Mouse (Mus musculus) liver, embryonic 14.5 days (tissue): ENCODE data around the gene Rd3l. TPM values are rescaled to one million over a fixed set of nuclear protein-coding genes. Genes with fewer than 3 reads are reported as not detected.
"Not testable (repeated sequence)": the region's sequence is repeated elsewhere in the genome, so short reads cannot be mapped to it uniquely, and the experiment has no call there.

Experiments
- ATAC-seq: fragments of 200-750 bp; cut with Nextera tagmentation; 2 replicates; pipeline ENCODE4 v1.8.0; 2017; ENCODE audit warnings: moderate number of reproducible peaks, mild to moderate bottlenecking, moderate library complexity; ENCODE audit not compliant: insufficient read depth
- DNase-seq, 3 experiments: peaks; one replicate each; pipeline ENCODE4 v3.0.0-alpha.2; 2012 to 2013; ENCODE audit warnings: low read depth in 3 of 3, low spot score in 3 of 3
- H3K27ac ChIP-seq: fragments of 300-500 bp; sonication (generic); 2 replicates; pipeline ENCODE4 v1.5.1; 2014; ENCODE audit warnings: moderate library complexity, mild to moderate bottlenecking, control low read depth, inconsistent platforms
- H3K27me3 ChIP-seq: fragments of 300-500 bp; sonication (generic); 2 replicates; pipeline ENCODE4 v1.6.1; 2014; ENCODE audit warnings: mild to moderate bottlenecking, low read length, moderate library complexity; ENCODE audit not compliant: control insufficient read depth, insufficient read depth
- H3K36me3 ChIP-seq: fragments of 300-500 bp; sonication (generic); replicated peaks from 2 replicates; pipeline ENCODE4 v1.6.1; 2014; ENCODE audit warnings: low read depth; ENCODE audit not compliant: control insufficient read depth, insufficient read depth
- H3K4me1 ChIP-seq, 2 experiments: fragments of 200-500 bp in 1 of 2; fragments of 300-500 bp in 1 of 2; sonication (generic) in 1 of 2; replicated peaks; 2 replicates each; pipeline ENCODE4 v1.6.1; 2012 to 2014; ENCODE audit warnings: antibody characterized with exemption in 1 of 2, inconsistent platforms in 1 of 2, low read length in 1 of 2; ENCODE audit not compliant: control insufficient read depth in 2 of 2, insufficient read depth in 2 of 2
- H3K4me2 ChIP-seq: fragments of 300-500 bp; sonication (generic); 2 replicates; pipeline ENCODE4 v1.6.1; 2014; ENCODE audit warnings: low read depth, mild to moderate bottlenecking, control low read depth, moderate library complexity
- H3K4me3 ChIP-seq, 2 experiments: fragments of 200-500 bp in 1 of 2; fragments of 300-500 bp in 1 of 2; sonication (generic) in 1 of 2; 2 replicates each; pipeline ENCODE4 v1.5.1; 2012 to 2014; ENCODE audit warnings: low read depth in 2 of 2, low read length in 2 of 2, mild to moderate bottlenecking in 2 of 2, control low read depth in 1 of 2, inconsistent platforms in 1 of 2, moderate library complexity in 1 of 2; ENCODE audit not compliant: insufficient read depth in 1 of 2
- H3K9ac ChIP-seq: fragments of 300-500 bp; sonication (generic); replicated peaks from 2 replicates; pipeline ENCODE4 v1.6.1; 2014; ENCODE audit warnings: mild to moderate bottlenecking, control low read depth, moderate library complexity
- H3K9me3 ChIP-seq: fragments of 300-500 bp; sonication (generic); 2 replicates; pipeline ENCODE4 v1.6.1; 2016; ENCODE audit warnings: low read length, mixed read lengths; ENCODE audit not compliant: control insufficient read depth
- CTCF ChIP-seq: IDR thresholded peaks from 2 replicates; pipeline ENCODE4 v1.5.1; 2016; ENCODE audit warnings: antibody characterized with exemption, low read depth, control low read depth
- EP300 ChIP-seq: IDR thresholded peaks from 2 replicates; pipeline ENCODE4 v1.6.1; 2016; ENCODE audit warnings: antibody characterized with exemption, low read depth
- WGBS: fragments of 180-500 bp; shearing (Covaris S2); extraction: QIAGEN DNeasy Blood & Tissue Kit; methylation state at CpG from one replicate; pipeline ENCODE4 v1.1.7; 2014; ENCODE audit not compliant: insufficient replicate concordance; 5-methylcytosine and 5-hydroxymethylcytosine counted together
- polyA plus RNA-seq, 2 experiments: library from polyadenylated mRNA; depleted of rRNA in 1 of 2; stranded (reverse) in 1 of 2; unstranded in 1 of 2; fragments of >200 nt; fragmentation: Nextera tagmentation in 1 of 2; extraction: Ambion mirVana in 1 of 2; gene quantifications; 2 replicates each; pipeline versions ENCODE4 v1.2.1 to v1.2.3; 2012 to 2014

Rd3l gene
- polyA plus RNA-seq, 2 experiments, result not detected

DNA sequence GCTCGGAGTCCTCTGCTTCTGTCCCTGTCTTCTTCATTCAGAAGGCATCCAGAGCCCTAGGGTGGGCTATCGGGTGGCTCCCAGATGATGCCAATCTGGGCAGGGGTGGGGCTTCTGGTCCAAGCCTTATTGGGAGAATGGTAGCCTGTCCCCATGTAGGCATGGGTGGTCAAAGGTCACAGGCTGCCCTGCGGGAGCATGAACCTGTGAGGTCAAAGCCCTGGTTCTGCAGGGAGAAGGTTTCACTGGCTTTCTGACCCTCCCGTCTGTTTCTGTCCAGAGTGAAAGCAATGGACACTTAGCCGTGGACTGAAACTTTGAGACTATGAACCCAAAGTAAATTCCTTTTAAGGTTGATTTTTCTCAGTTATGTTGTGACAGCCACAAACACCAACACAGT, 24.9 kb downstream of the Rd3l start:
- H3K27me3 ChIP-seq, result no peaks in the 10 kb centered on the region
- H3K4me2 ChIP-seq, result no peak overlapping the region
- no peak for ATAC-seq
- H3K36me3 ChIP-seq, result peaks cover 18% of the 10 kb centered on the region
- H3K27ac ChIP-seq, result no peak overlapping the region
- DNase-seq, result no peak
- H3K9ac ChIP-seq, result no peak overlapping the region
- no peaks in the 10 kb centered on the region for H3K9me3 ChIP-seq
- no peak for TF ChIP-seq EP300
- no peak for TF ChIP-seq CTCF
- H3K4me3 ChIP-seq, result no peak overlapping the region
- H3K4me1 ChIP-seq, result peaks cover 0 to 7% of the 10 kb centered on the region in 2 experiments; a peak in 2 of 4 replicates
- WGBS, result 61% methylated on average over 5 of the region's 5 CpGs

GRCm38 (mm10) chr12:111951701-111952100, 29.4 kb downstream of the Rd3l start:
- H3K4me2 ChIP-seq, result no peak overlapping the region
- peaks cover 0 to 3% of the 10 kb centered on the region in 2 experiments; a peak in 1 of 4 replicates for H3K4me1 ChIP-seq
- no peak overlapping the region for H3K9ac ChIP-seq
- DNase-seq, result no peak
- TF ChIP-seq CTCF, result no peak
- TF ChIP-seq EP300, result no peak
- H3K4me3 ChIP-seq, result no peak overlapping the region
- WGBS, result 60% methylated on average over 5 of the region's 5 CpGs
- H3K9me3 ChIP-seq, result no peaks in the 10 kb centered on the region
- H3K27ac ChIP-seq, result no peak overlapping the region
- H3K36me3 ChIP-seq, result no peaks in the 10 kb centered on the region
- ATAC-seq, result no peak
- H3K27me3 ChIP-seq, result no peaks in the 10 kb centered on the region; the same call in 1 of the 2 replicates

DNA sequence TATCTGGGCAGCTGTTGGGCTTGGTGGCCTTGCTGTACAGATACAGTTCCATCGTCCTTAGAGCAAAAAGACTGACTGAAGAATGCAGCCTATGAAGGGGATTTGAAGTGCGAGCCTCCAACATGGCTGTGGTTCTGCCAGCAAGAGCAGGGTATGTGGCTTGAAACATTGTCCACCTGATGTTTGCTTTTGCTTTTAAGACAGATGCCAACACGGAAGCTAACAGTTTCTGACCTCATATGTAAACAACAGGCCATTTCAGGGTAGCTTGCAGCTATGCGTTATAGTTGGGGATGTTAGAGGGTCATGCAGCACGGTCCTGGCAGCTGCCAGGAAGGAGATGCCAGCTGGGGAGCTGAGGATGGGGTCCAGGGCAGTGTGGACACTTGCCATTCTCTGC, 30.6 kb downstream of the Rd3l start:
- ATAC-seq (no peak), DNase-seq (no peak)
- no peaks in the 10 kb centered on the region for H3K9me3 ChIP-seq
- H3K27me3 ChIP-seq, result no peaks in the 10 kb centered on the region; the same call in 1 of the 2 replicates
- H3K27ac ChIP-seq, result no peak overlapping the region
- no peak overlapping the region for H3K4me2 ChIP-seq
- TF ChIP-seq EP300, result no peak
- no peak for TF ChIP-seq CTCF
- H3K9ac ChIP-seq, result no peak overlapping the region
- H3K4me1 ChIP-seq, result peaks cover 3 to 9% of the 10 kb centered on the region in 2 experiments
- 62% methylated on average over 5 of the region's 5 CpGs for WGBS
- no peak overlapping the region for H3K4me3 ChIP-seq
- no peaks in the 10 kb centered on the region for H3K36me3 ChIP-seq

DNA sequence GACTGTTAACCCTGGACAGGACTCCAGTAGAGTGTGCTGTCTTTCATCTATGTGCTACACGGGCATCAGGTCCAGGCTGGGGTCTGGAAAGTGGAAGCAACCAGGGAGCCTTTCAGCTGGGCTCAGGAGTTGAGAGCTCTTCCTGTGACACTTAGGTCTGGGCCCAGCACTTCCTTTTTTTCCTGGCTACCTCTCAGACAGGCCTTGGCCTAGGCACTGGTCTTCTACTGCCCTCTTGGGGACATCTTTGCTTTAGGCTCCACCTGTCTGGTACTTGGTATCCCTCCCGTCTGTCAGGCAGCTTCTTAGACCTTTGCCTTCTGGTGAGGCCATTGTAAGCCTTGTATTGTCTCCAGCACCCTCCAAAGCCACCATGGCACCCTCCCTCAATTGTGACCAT, 34.4 kb downstream of the Rd3l start:
- DNase-seq (peak; percentile 40 to 50 (median 42)), ATAC-seq (no peak; the same call in 1 of the 2 replicates)
- Histone ChIP-seq H3K4me2 (no peak overlapping the region), H3K36me3 (no peaks in the 10 kb centered on the region), H3K4me3 (no peak overlapping the region), H3K27me3 (no peaks in the 10 kb centered on the region; the same call in 1 of the 2 replicates), H3K4me1 (peaks cover 17 to 28% of the 10 kb centered on the region in 2 experiments), H3K9me3 (no peaks in the 10 kb centered on the region), H3K27ac (no peak overlapping the region), H3K9ac (no peak overlapping the region)
- TF ChIP-seq EP300 (no peak), CTCF (peak; percentile 86)
- 12% methylated on average over 2 of the region's 2 CpGs for WGBS

- not testable (repeated sequence) for DNase-seq, H3K9ac ChIP-seq, H3K9me3 ChIP-seq, H3K4me3 ChIP-seq, H3K36me3 ChIP-seq, H3K27me3 ChIP-seq
- Histone ChIP-seq H3K4me1 (peaks cover 17 to 28% of the 10 kb centered on the region in 2 experiments), H3K4me2 (peak overlapping the region; percentile 55; the same call in 1 of the 2 replicates), H3K27ac (peak overlapping the region; percentile 84)
- WGBS, result 13% methylated on average over 8 of the region's 15 CpGs
- ATAC-seq, result peak; percentile 68
Observed at GRCm38 (mm10) chr12:111945765-111946655, 35.1 kb downstream of the Rd3l start.
